ENCODE assay signal across 31 mouse cellular contexts in the genomic region with DNA sequence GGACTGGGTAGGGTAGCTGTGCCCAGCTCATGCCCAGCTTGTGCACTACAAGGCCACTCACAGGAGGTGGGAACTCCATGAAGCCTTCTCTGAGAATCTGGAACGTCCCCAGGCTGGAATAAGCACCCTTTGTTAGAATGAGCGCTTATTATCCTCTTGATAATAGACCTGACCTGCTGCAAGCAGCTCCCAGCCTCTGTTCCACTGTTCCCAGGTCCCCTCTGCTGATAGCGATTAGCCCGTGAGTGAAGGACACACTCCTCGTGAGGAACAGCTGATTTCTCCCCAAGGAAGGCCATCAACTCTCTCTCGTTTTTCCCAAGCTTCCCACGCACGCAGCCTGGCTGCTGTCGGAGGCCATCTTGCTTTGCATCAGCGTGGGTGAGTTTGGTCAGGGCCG. TPM values are rescaled to one million over a fixed set of nuclear protein-coding genes. Genes with fewer than 3 reads are reported as not detected.
DNase-seq lines count a peak whose midpoint lies in the region; ATAC-seq and TF ChIP-seq lines count a peak whose summit lies in the region.
"Had no signal": no experiment of that assay in that cellular context is flagged by ENCODE, and none has a peak within 500 bp of the region (broad histone marks: within the 10 kb centered on the region; RNA-seq: fewer than 3 reads in every experiment).

No protein-coding gene starts in this region.

- H3K4me1 ChIP-seq in midbrain, embryonic 11.5 days (ENCODE audit: control insufficient read depth, insufficient read depth, low read length), result peaks cover 14% of the 10 kb centered on the region
- peaks cover 6% of the 10 kb centered on the region; the same call in 1 of the 2 replicates for H3K4me1 ChIP-seq in midbrain, embryonic 16.5 days (ENCODE audit: control insufficient read depth, insufficient read depth, low read length)
- peaks cover 7% of the 10 kb centered on the region for H3K4me1 ChIP-seq in testis, adult 2 months (ENCODE audit: control insufficient read depth, insufficient read depth, low read length)
- 0 out of 2 replicates have a peak, but pooled peaks cover 7% of the 10 kb centered on the region for H3K4me1 ChIP-seq in forebrain, embryonic 15.5 days
- H3K4me1 ChIP-seq: embryonic facial prominence, embryonic 13.5 days; heart, embryonic 10.5 days; heart, embryonic 13.5 days had no signal

- ATAC-seq in midbrain, embryonic 11.5 days (ENCODE audit: low FRiP score), result no peak
- no peak for ATAC-seq in midbrain, embryonic 16.5 days
- no peak for ATAC-seq in forebrain, embryonic 15.5 days (replicated peaks)
- ATAC-seq: forebrain, embryonic 16.5 days; Patski had no signal

- no peak overlapping the region for H3K4me3 ChIP-seq in midbrain, embryonic 11.5 days (ENCODE audit: low read depth, low read length)
- no peak overlapping the region for H3K4me3 ChIP-seq in midbrain, embryonic 16.5 days (ENCODE audit: low read depth, low read length)
- no peak overlapping the region for H3K4me3 ChIP-seq in testis, adult 2 months (ENCODE audit: control insufficient read depth, low read depth, low read length)
- H3K4me3 ChIP-seq in forebrain, embryonic 15.5 days, result no peak overlapping the region
- H3K4me3 ChIP-seq: embryonic facial prominence, embryonic 10.5 days; embryonic facial prominence, embryonic 13.5 days; erythroblast, embryonic 14.5 days; forebrain, embryonic 12.5 days; heart, adult 2 months; heart, embryonic 10.5 days; heart, embryonic 13.5 days; hindbrain, embryonic 12.5 days; hindbrain, embryonic 15.5 days had no signal

- H3K27me3 ChIP-seq in midbrain, embryonic 11.5 days (ENCODE audit: control insufficient read depth, insufficient read depth, low read length), result peaks cover 5% of the 10 kb centered on the region; the same call in 1 of the 2 replicates
- H3K27me3 ChIP-seq in midbrain, embryonic 16.5 days (ENCODE audit: control insufficient read depth, insufficient read depth, low read depth, low read length), result no peaks in the 10 kb centered on the region; the same call in 1 of the 2 replicates
- no peaks in the 10 kb centered on the region for H3K27me3 ChIP-seq in testis, adult 2 months (ENCODE audit: control insufficient read depth, insufficient read depth, low read length)
- H3K27me3 ChIP-seq in forebrain, embryonic 15.5 days, result no peaks in the 10 kb centered on the region
- H3K27me3 ChIP-seq: CH12.LX; hindbrain, embryonic 15.5 days; Patski had no signal

- H3K9me3 ChIP-seq in midbrain, embryonic 11.5 days (ENCODE audit: control insufficient read depth, low read length), result no peaks in the 10 kb centered on the region
- no peaks in the 10 kb centered on the region for H3K9me3 ChIP-seq in midbrain, embryonic 16.5 days (replicated peaks; ENCODE audit: control insufficient read depth, low read length, poor library complexity, severe bottlenecking)
- no peaks in the 10 kb centered on the region for H3K9me3 ChIP-seq in forebrain, embryonic 15.5 days
- H3K9me3 ChIP-seq: embryonic facial prominence, embryonic 10.5 days; embryonic facial prominence, embryonic 13.5 days; forebrain, embryonic 12.5 days; G1E; heart, embryonic 10.5 days; heart, embryonic 13.5 days; hindbrain, embryonic 12.5 days; hindbrain, embryonic 15.5 days had no signal

- no peak for TF ChIP-seq CTCF in testis, adult 2 months (IDR thresholded peaks at IDR 0.05; ENCODE audit: control insufficient read depth, insufficient read depth, insufficient replicate concordance, low read depth, low read length)

- 75% methylated on average over 11 of the region's 11 CpGs for WGBS in midbrain, embryonic 11.5 days
- 63% methylated on average over 11 of the region's 11 CpGs for WGBS in midbrain, embryonic 16.5 days
- WGBS in forebrain, embryonic 15.5 days, result 60% methylated on average over 11 of the region's 11 CpGs

- H3K9ac ChIP-seq in midbrain, embryonic 11.5 days (ENCODE audit: low read length), result no peak overlapping the region
- H3K9ac ChIP-seq in midbrain, embryonic 16.5 days (ENCODE audit: low read depth, low read length), result no peak overlapping the region
- no peak overlapping the region for H3K9ac ChIP-seq in forebrain, embryonic 15.5 days (replicated peaks)
- H3K9ac ChIP-seq: embryonic facial prominence, embryonic 13.5 days; forebrain, embryonic 12.5 days; heart, embryonic 13.5 days; hindbrain, embryonic 12.5 days; hindbrain, embryonic 15.5 days had no signal

- no peak overlapping the region for H3K27ac ChIP-seq in midbrain, embryonic 11.5 days (ENCODE audit: low read depth, low read length)
- no peak overlapping the region for H3K27ac ChIP-seq in midbrain, embryonic 16.5 days (ENCODE audit: low read length)
- H3K27ac ChIP-seq in testis, adult 2 months (ENCODE audit: control insufficient read depth, insufficient read depth, low read depth, low read length), result peak overlapping the region; percentile 65
- no peak overlapping the region for H3K27ac ChIP-seq in forebrain, embryonic 15.5 days (replicated peaks)
- H3K27ac ChIP-seq: embryonic facial prominence, embryonic 10.5 days; embryonic facial prominence, embryonic 13.5 days; forebrain, embryonic 12.5 days; heart, adult 2 months; heart, embryonic 10.5 days; heart, embryonic 13.5 days; hindbrain, embryonic 12.5 days; hindbrain, embryonic 15.5 days had no signal

- no peaks in the 10 kb centered on the region for H3K36me3 ChIP-seq in midbrain, embryonic 11.5 days (ENCODE audit: control insufficient read depth, insufficient read depth, low read length)
- no peaks in the 10 kb centered on the region for H3K36me3 ChIP-seq in midbrain, embryonic 16.5 days (ENCODE audit: control insufficient read depth, insufficient read depth, low read length)
- H3K36me3 ChIP-seq in testis, adult 2 months (ENCODE audit: control insufficient read depth, insufficient read depth, low read length), result no peaks in the 10 kb centered on the region
- no peaks in the 10 kb centered on the region for H3K36me3 ChIP-seq in forebrain, embryonic 15.5 days
- H3K36me3 ChIP-seq: embryonic facial prominence, embryonic 10.5 days; embryonic facial prominence, embryonic 13.5 days; forebrain, embryonic 12.5 days; G1E; heart, embryonic 10.5 days; heart, embryonic 13.5 days; hindbrain, embryonic 12.5 days; hindbrain, embryonic 15.5 days had no signal

- peak; percentile 54 for DNase-seq in midbrain, embryonic 11.5 days (ENCODE audit: low spot score, missing footprints)
- peak; percentile 67 for DNase-seq in ZHBTc4 (ENCODE audit: low read depth, low spot score)
- DNase-seq in cerebellum, postnatal 25 days, result no peak
- DNase-seq: adrenal gland, adult 2 months; adrenal gland, postnatal 14 days; B cell, adult 2 months; cerebellum, adult 11 months; cerebellum, adult 2 months; cerebellum, adult 9-11 months; cerebellum, postnatal 36 days; embryo, embryonic 11 days; gastrocnemius, postnatal 10 days; gastrocnemius, postnatal 36 days; heart, adult 2 months; heart, postnatal 14 days; heart, postnatal 4 days had no signal

- no peak overlapping the region for H3K4me2 ChIP-seq in midbrain, embryonic 11.5 days
- no peak overlapping the region for H3K4me2 ChIP-seq in midbrain, embryonic 16.5 days (ENCODE audit: low read length)
- no peak overlapping the region for H3K4me2 ChIP-seq in forebrain, embryonic 15.5 days (replicated peaks)
- H3K4me2 ChIP-seq: embryonic facial prominence, embryonic 13.5 days; forebrain, embryonic 12.5 days; heart, embryonic 13.5 days; hindbrain, embryonic 12.5 days; hindbrain, embryonic 15.5 days had no signal

- no peak for TF ChIP-seq POLR2A in testis, adult 2 months (IDR thresholded peaks at IDR 0.05; ENCODE audit: control insufficient read depth, low read depth, low read length)

RNA-seq across cellular contexts. Expression of a gene that starts 25.9 kb away (rescaled TPM):
- 11.3 and 14.9 TPM in 2 replicates for polyA plus RNA-seq in midbrain, embryonic 11.5 days (2014; fragmentation: Nextera tagmentation; extraction: Ambion mirVana)
- 12.3 and 16.3 TPM in 2 replicates for polyA plus RNA-seq in midbrain, embryonic 16.5 days (2015; fragmentation: Nextera tagmentation; extraction: Ambion mirVana)
- polyA plus RNA-seq in testis, adult 2 months (2012; rRNA removed), result 30.6 and 31.2 TPM in 2 replicates
- 26.4 and 30.8 TPM in 2 replicates for polyA plus RNA-seq in forebrain, embryonic 15.5 days (2015; fragmentation: Nextera tagmentation; extraction: Ambion mirVana)

Comparison
In these comparisons a context has a peak if more than half of its experiments do, and no peak if none do; other contexts are left out.
1. DNase-seq: peak in midbrain, embryonic 11.5 days (single experiment) and ZHBTc4 (single experiment); none in cerebellum, postnatal 25 days (0 of 2).